In genomic region chr10:117818600-117818999, GRCm38 (mm10) we compare ENCODE assay signal across 19 mouse cellular contexts. TPM values are rescaled to one million over a fixed set of nuclear protein-coding genes. Genes with fewer than 3 reads are reported as not detected.
DNase-seq lines count a peak whose midpoint lies in the region; ATAC-seq and TF ChIP-seq lines count a peak whose summit lies in the region.
"Had no signal": no experiment of that assay in that cellular context is flagged by ENCODE, and none has a peak within 500 bp of the region (broad histone marks: within the 10 kb centered on the region; RNA-seq: fewer than 3 reads in every experiment).

No protein-coding gene starts in this region.

- no peak for ATAC-seq in heart, embryonic 12.5 days (ENCODE audit: insufficient number of reproducible peaks, low FRiP score)
- ATAC-seq in monocyte, adult 5-6 weeks (replicated peaks; ENCODE audit: insufficient number of reproducible peaks, low FRiP score, low TSS enrichment, poor library complexity, severe bottlenecking) = peak; percentile 53
- ATAC-seq: forebrain, embryonic 13.5 days; forebrain, postnatal 0 days; hindbrain, embryonic 16.5 days had no signal

- no peak for TF ChIP-seq POLR2A in kidney, adult 2 months (IDR thresholded peaks at IDR 0.05; ENCODE audit: low read depth, low read length)

- H3K4me1 ChIP-seq in heart, embryonic 12.5 days (replicated peaks) = no peaks in the 10 kb centered on the region
- no peaks in the 10 kb centered on the region for H3K4me1 ChIP-seq in kidney, adult 2 months (ENCODE audit: control insufficient read depth, insufficient read depth, low read length)
- H3K4me1 ChIP-seq: embryonic facial prominence, embryonic 10.5 days; forebrain, embryonic 13.5 days; hindbrain, embryonic 12.5 days had no signal

- DNase-seq in heart, adult 11 months = peak; percentile 1
- DNase-seq in lung, postnatal 36 days = peak; percentile 41
- DNase-seq in lung, postnatal 14 days = no peak
- DNase-seq in retina, embryonic 14.5 days (ENCODE audit: low spot score) = no peak
- no peak for DNase-seq in kidney, adult 2 months
- DNase-seq: adrenal gland, postnatal 10 days; cerebellum, adult 11-12 months; cerebellum, adult 9-10 months; cerebellum, postnatal 25 days; forebrain, postnatal 0 days; gastrocnemius, postnatal 14 days; heart, postnatal 10 days; heart, postnatal 4 days had no signal

- peaks cover 79% of the 10 kb centered on the region for H3K36me3 ChIP-seq in heart, embryonic 12.5 days
- H3K36me3 ChIP-seq in kidney, adult 2 months (ENCODE audit: control insufficient read depth, insufficient read depth, low read length) = peaks cover 20% of the 10 kb centered on the region

- no peaks in the 10 kb centered on the region for H3K27me3 ChIP-seq in heart, embryonic 12.5 days (replicated peaks)
- H3K27me3 ChIP-seq in kidney, adult 2 months (replicated peaks; ENCODE audit: control insufficient read depth, insufficient read depth, low read length) = no peaks in the 10 kb centered on the region
- H3K27me3 ChIP-seq: forebrain, embryonic 13.5 days; hindbrain, embryonic 12.5 days had no signal

- H3K4me3 ChIP-seq in heart, embryonic 12.5 days = no peak overlapping the region
- no peak overlapping the region for H3K4me3 ChIP-seq in kidney, adult 2 months (ENCODE audit: insufficient read depth, low read depth, low read length)
- H3K4me3 ChIP-seq: embryonic facial prominence, embryonic 10.5 days; forebrain, embryonic 13.5 days; hindbrain, embryonic 12.5 days had no signal

- H3K9ac ChIP-seq in heart, embryonic 12.5 days = no peak overlapping the region
- H3K9ac ChIP-seq: forebrain, embryonic 13.5 days; forebrain, postnatal 0 days; hindbrain, embryonic 12.5 days had no signal

- H3K27ac ChIP-seq in heart, embryonic 12.5 days (ENCODE audit: poor library complexity, severe bottlenecking) = no peak overlapping the region
- H3K27ac ChIP-seq in kidney, adult 2 months (ENCODE audit: insufficient read depth, low read depth, low read length) = no peak overlapping the region
- H3K27ac ChIP-seq: embryonic facial prominence, embryonic 10.5 days; forebrain, embryonic 13.5 days; hindbrain, embryonic 12.5 days had no signal

- H3K4me2 ChIP-seq in heart, embryonic 12.5 days = no peak overlapping the region
- H3K4me2 ChIP-seq: forebrain, embryonic 13.5 days; hindbrain, embryonic 12.5 days had no signal

- TF ChIP-seq CTCF in kidney, adult 2 months (conservative IDR thresholded peaks at IDR 0.05; ENCODE audit: insufficient read depth, insufficient read length, low read depth, low read length) = no peak

- no peaks in the 10 kb centered on the region for H3K9me3 ChIP-seq in heart, embryonic 12.5 days (replicated peaks)
- H3K9me3 ChIP-seq: embryonic facial prominence, embryonic 10.5 days; forebrain, embryonic 13.5 days; hindbrain, embryonic 12.5 days had no signal

- WGBS in heart, embryonic 12.5 days = 90% methylated on average over 6 of the region's 6 CpGs
- WGBS in kidney, adult 2 months = 84% methylated on average over 6 of the region's 6 CpGs

RNA-seq across cellular contexts. Expression of gene Nup107, which starts 26.1 kb away (rescaled TPM):
- 62.4 and 72.0 TPM in 2 replicates for polyA plus RNA-seq in heart, embryonic 12.5 days (2016; fragmentation: Nextera tagmentation; extraction: Ambion mirVana)
- total RNA-seq in monocyte, adult 5-6 weeks (2017) = 62.6 to 83.6 TPM (median 77.5 TPM) in 3 replicates
- polyA plus RNA-seq in kidney, adult 2 months (2012; rRNA removed) = 3.7 and 4.6 TPM in 2 replicates

RNA-seq across cellular contexts. Expression of gene Rap1b, which starts 27.2 kb away (rescaled TPM):
- polyA plus RNA-seq in heart, embryonic 12.5 days (2016; fragmentation: Nextera tagmentation; extraction: Ambion mirVana) = 131 and 132 TPM in 2 replicates
- total RNA-seq in monocyte, adult 5-6 weeks (2017) = 807 to 1,253 TPM (median 1,136 TPM) in 3 replicates
- polyA plus RNA-seq in kidney, adult 2 months (2012; rRNA removed) = 23.2 and 38.2 TPM in 2 replicates

Comparison
In these comparisons a context has a peak if more than half of its experiments do, and no peak if none do; other contexts are left out.
1. DNase-seq: peak in heart, adult 11 months (single experiment) and lung, postnatal 36 days (single experiment); none in lung, postnatal 14 days (single experiment), retina, embryonic 14.5 days (single experiment) and kidney, adult 2 months (single experiment).
2. RNA of gene Nup107, which starts 26.1 kb away (polyA plus RNA-seq): 62.4 to 72.0 TPM in heart, embryonic 12.5 days; 3.7 to 4.6 TPM in kidney, adult 2 months; every median in the first group is over 10 times any median in the second.